Mouse (Mus musculus) v-Abl transformed pro-B cells (cell line): ENCODE results near the gene Inhbb.

Source experiments
- in situ Hi-C, 2 experiments: fragments of 400-800 bp; cut with MboI; formaldehyde crosslinking; loops; one replicate each; pipeline ENCODE4 v1.15.1; 2025; ENCODE audit not compliant: unreplicated experiment in 2 of 2

Gene Inhbb

DNA sequence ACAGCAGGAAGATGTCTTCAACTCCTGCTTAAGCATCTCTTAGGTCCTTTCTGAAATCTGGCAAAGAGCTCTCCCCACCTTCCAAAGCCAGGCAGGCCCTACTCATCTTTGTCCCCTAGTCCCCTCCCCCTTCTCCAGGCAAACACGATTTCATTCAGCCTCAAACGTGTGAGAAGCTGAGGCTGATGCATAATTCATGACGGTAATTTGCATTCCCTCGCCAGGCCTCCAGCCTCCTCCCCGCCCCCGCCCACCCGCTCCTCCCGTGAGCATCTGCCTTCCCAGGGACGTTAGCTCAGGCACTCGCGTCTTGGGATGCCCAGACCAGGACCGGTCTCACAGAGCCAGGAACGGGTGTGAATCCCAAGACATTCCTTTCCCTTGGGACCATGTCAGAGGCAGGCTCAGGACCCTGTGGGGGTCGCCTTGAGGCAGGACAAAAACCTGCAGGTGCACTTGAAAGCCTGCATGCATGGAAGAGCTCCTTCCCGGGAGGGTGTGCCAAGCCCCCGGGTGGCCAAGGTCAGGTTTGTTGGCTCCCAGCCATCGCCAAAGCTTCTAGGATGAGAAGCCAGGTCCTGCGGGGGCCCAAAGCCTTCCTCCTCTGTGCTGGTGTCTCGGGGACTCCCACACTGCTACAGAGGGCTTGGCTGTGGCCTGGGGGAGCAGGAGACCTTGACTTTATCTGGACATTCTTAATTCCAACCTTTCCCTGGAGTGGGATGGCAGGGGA is 33.2 kb downstream of the Inhbb start:
- in situ Hi-C loops: no loop called here

GRCm38 (mm10) chr1:119386306-119386705 is 35.7 kb downstream of the Inhbb start:
- in situ Hi-C loops: no loop called here

DNA sequence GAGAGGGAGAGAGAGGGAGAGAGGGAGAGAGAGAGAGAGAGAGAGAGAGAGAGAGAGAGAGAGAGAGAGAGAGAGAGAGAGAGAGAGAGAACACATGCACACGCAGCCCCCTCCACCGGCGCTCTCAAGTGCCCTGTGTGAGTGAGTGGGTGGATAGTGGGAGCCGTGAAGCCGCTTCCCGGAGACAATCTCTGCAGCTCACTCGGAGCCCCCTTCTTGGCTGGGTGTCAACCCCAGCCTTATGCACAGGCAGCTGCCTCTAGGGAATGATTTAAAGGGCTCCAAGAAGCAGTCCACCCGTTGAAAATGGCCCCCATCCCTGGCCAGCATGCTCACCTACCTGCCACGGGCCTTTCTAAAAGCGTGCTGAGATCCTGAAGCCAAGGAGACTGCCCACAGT is 38.1 kb downstream of the Inhbb start:
- in situ Hi-C loops: no loop called here

DNA sequence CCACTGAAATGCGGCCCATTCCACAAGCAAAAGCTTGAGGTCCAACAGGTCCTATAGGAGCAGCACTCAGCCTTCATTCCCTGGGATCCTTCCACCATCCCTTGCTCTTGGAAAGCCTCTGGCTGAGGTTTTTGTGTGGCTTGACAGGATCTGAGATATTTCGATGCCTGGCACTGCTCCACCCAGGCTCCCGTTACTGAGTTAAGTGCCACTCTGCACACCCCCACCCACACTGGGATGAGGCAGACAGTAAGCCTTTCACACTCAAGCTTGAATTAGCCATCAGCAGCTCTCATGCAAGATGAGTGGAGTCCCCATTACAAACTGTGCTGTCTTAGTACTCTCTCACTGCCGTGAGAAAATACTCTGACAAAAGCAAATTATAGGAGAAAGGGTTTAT is 41.4 kb downstream of the Inhbb start:
- in situ Hi-C loops: no loop called here

DNA sequence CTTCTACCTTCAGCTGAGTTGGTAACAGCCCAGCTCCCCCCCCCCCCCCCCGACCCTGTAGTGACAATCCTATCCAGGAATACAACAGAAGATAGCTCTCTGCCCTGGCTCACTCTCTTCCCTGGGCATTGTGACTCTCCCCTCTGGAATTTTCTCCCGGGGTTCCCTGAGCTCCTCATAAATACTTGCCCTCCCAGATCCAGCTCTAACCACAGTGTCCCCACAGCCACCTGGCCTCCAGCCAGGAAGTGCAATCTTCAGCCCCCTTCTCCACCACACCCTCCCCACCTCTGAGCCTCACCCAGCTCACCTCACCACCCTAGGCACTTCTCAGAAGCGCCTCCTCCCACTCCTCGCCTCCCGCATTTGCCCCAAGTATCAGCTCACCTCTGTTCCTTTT is 46.7 kb downstream of the Inhbb start:
- in situ Hi-C loops: no loop called here

GRCm38 (mm10) chr1:119367546-119367945 is 54.5 kb downstream of the Inhbb start:
- in situ Hi-C loops: no loop called here

DNA sequence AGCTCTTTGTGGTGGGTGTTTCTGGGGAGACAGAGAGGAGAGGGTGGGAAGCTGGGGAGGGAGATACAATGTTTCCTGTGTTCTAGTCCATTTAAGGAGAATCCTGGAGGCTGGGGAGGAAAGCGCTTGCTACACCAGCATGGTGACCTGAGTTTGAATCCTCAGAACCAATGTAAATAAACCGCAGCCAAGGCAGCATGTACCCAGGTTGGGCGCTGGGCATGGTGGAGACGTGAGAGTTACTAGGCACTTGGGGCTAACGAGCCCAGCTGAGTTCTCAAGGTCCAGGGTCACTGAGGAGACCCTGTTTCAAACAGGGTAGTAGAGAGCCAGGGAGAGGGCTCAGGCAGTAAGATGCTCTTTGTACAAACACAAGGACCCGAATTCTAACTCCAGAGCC is 55.7 kb downstream of the Inhbb start:
- in situ Hi-C loops: no loop called here
